Mouse (Mus musculus): ENCODE measurements at regions not wholly inside any gene's neighbourhood (a gene's known extent, or its start where the extent isn't known, plus 50 kb on each side); places are given as distances from the start of the nearest gene placed in this dataset.

GRCm38 (mm10) chr14:68224152-68224551 is 1069.9 kb downstream of the Synb start:
- no peak for DNase-seq

- DNase-seq = no peak
These were observed 1075.0 kb downstream of the Synb start for GRCm38 (mm10) chr14:68219025-68219595.

- no peak for DNase-seq
These were observed 1075.6 kb downstream of the Synb start for GRCm38 (mm10) chr14:68218471-68218870.

GRCm38 (mm10) chr14:68217986-68218385 is 1076.1 kb downstream of the Synb start:
- no peak for DNase-seq

- DNase-seq = no peak
These were observed 1080.2 kb downstream of the Synb start for GRCm38 (mm10) chr14:68213879-68214278.

- DNase-seq = no peak
These were observed 1095.3 kb downstream of the Synb start for GRCm38 (mm10) chr14:68198802-68199201.

- peak; percentile 8 for DNase-seq
These were observed 1096.7 kb downstream of the Synb start for GRCm38 (mm10) chr14:68197470-68197800.

- DNase-seq = peak; percentile 12
These were observed 1097.2 kb downstream of the Synb start for GRCm38 (mm10) chr14:68196762-68197469.

GRCm38 (mm10) chr14:68196201-68196600 is 1097.9 kb downstream of the Synb start:
- DNase-seq = no peak

- no peak for DNase-seq
These were observed 1104.2 kb downstream of the Synb start for GRCm38 (mm10) chr14:68189876-68190275.

GRCm38 (mm10) chr14:68188325-68188724 is 1105.8 kb downstream of the Synb start:
- no peak for DNase-seq

- DNase-seq = no peak
These were observed 1111.5 kb downstream of the Synb start for GRCm38 (mm10) chr14:68182606-68183005.

GRCm38 (mm10) chr14:68181168-68181567 is 1112.9 kb downstream of the Synb start:
- DNase-seq = no peak
